Mouse (Mus musculus): ENCODE data around the gene Nampt. TPM values are rescaled to one million over a fixed set of nuclear protein-coding genes. Genes with fewer than 3 reads are reported as not detected.

Nampt gene
- polyA plus RNA-seq, 1 experiment: 40.6 TPM

- H3K4me1 ChIP-seq (ENCODE audit: control insufficient read depth, insufficient read depth, low read length): no peaks in the 10 kb centered on the region
- TF ChIP-seq CTCF (IDR thresholded peaks at IDR 0.05; ENCODE audit: borderline replicate concordance, insufficient read depth, low read length) (no peak), POLR2A (IDR thresholded peaks at IDR 0.05; ENCODE audit: low read depth, low read length) (no peak)
- no peak overlapping the region for H3K4me3 ChIP-seq (ENCODE audit: insufficient read depth, low read length)
- H3K27ac ChIP-seq (ENCODE audit: insufficient read depth, low read length): no peak overlapping the region
These were observed 41.5 kb downstream of the Nampt start for GRCm38 (mm10) chr12:32860820-32861219.

GRCm38 (mm10) chr12:32870815-32871214 is 51.5 kb downstream of the Nampt start:
- Histone ChIP-seq H3K27ac (ENCODE audit: insufficient read depth, low read length) (no peak overlapping the region), H3K4me1 (ENCODE audit: control insufficient read depth, insufficient read depth, low read length) (no peaks in the 10 kb centered on the region), H3K4me3 (ENCODE audit: insufficient read depth, low read length) (no peak overlapping the region)
- TF ChIP-seq CTCF (IDR thresholded peaks at IDR 0.05; ENCODE audit: borderline replicate concordance, insufficient read depth, low read length) (no peak), POLR2A (IDR thresholded peaks at IDR 0.05; ENCODE audit: low read depth, low read length) (no peak)

DNA sequence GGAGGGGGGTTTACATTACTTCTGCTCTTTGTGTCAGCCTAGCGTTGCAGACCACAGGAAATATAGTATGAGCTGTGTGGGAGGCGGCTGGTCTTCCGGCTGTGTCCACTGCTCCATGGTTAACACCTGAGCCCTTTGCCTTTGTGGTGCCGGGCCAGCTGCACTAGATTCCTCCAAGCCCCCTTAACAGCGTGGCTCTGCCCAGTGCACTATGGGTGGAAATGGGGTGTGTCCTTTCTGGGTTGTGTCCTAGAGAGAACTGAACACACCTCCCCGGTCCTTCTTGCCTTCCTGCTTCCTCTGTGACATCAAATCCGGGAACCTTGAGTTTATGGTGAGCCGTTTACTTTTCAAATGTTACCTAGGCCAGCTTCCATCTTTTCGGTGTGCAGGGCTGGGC is 58.2 kb downstream of the Nampt start:
- H3K27ac ChIP-seq (ENCODE audit: insufficient read depth, low read length): no peak overlapping the region
- H3K4me3 ChIP-seq (ENCODE audit: insufficient read depth, low read length): no peak overlapping the region
- TF ChIP-seq CTCF (IDR thresholded peaks at IDR 0.05; ENCODE audit: borderline replicate concordance, insufficient read depth, low read length) (no peak), POLR2A (IDR thresholded peaks at IDR 0.05; ENCODE audit: low read depth, low read length) (no peak)
- no peaks in the 10 kb centered on the region for H3K4me1 ChIP-seq (ENCODE audit: control insufficient read depth, insufficient read depth, low read length)

- H3K27ac ChIP-seq (ENCODE audit: insufficient read depth, low read length): no peak overlapping the region
- TF ChIP-seq POLR2A (IDR thresholded peaks at IDR 0.05; ENCODE audit: low read depth, low read length): no peak
- no peak for TF ChIP-seq CTCF (IDR thresholded peaks at IDR 0.05; ENCODE audit: borderline replicate concordance, insufficient read depth, low read length)
- H3K4me3 ChIP-seq (ENCODE audit: insufficient read depth, low read length): no peak overlapping the region
- H3K4me1 ChIP-seq (ENCODE audit: control insufficient read depth, insufficient read depth, low read length): no peaks in the 10 kb centered on the region
These were observed 58.7 kb downstream of the Nampt start for GRCm38 (mm10) chr12:32877964-32878571.

DNA sequence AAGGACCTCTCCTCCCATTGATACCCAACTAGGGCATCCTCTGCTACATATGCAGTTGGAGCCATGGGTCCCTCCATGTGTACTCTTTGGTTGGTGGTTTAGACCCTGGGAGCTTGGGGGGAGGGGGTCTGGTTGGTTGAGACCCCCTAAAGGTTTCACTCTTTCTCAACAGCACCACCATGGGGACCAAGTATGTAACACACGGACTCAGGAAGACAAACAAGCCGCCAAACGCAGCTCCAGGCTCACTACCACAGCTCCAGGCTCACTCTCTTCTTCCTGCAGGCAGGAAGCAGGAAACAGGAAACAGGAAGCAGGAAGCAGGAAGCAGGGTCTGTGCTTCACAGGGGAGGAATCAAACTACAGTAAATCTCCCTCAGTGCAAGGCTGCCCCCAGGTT is 60.0 kb downstream of the Nampt start:
- no peak overlapping the region for H3K4me3 ChIP-seq (ENCODE audit: insufficient read depth, low read length)
- no peak overlapping the region for H3K27ac ChIP-seq (ENCODE audit: insufficient read depth, low read length)
- no peaks in the 10 kb centered on the region for H3K4me1 ChIP-seq (ENCODE audit: control insufficient read depth, insufficient read depth, low read length)
- TF ChIP-seq POLR2A (IDR thresholded peaks at IDR 0.05; ENCODE audit: low read depth, low read length) (no peak), CTCF (IDR thresholded peaks at IDR 0.05; ENCODE audit: borderline replicate concordance, insufficient read depth, low read length) (no peak)

DNA sequence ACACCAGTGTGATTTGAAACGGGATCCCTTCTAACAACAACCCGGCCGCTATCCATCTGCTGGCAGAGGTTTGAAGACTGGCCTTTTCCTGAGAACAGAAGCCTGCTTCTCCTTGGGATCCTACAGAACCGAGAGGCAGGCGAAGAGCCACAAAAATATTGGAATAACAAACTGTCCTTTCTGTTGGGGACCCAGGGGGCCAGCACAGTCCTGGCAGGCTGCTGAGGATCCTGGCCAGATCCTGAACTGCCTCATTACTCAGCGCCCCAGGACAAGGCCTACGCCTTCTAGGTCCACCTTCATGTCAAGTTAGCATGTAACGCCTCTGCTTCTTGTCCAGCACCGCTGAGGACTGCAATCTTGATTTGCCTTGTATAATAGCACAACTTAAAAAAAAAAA is 65.0 kb downstream of the Nampt start:
- Histone ChIP-seq H3K4me3 (ENCODE audit: insufficient read depth, low read length) (no peak overlapping the region), H3K27ac (ENCODE audit: insufficient read depth, low read length) (no peak overlapping the region), H3K4me1 (ENCODE audit: control insufficient read depth, insufficient read depth, low read length) (no peaks in the 10 kb centered on the region)
- no peak for TF ChIP-seq POLR2A (IDR thresholded peaks at IDR 0.05; ENCODE audit: low read depth, low read length)
- TF ChIP-seq CTCF (IDR thresholded peaks at IDR 0.05; ENCODE audit: borderline replicate concordance, insufficient read depth, low read length): no peak

- no peak for TF ChIP-seq POLR2A (IDR thresholded peaks at IDR 0.05; ENCODE audit: low read depth, low read length)
- TF ChIP-seq CTCF (IDR thresholded peaks at IDR 0.05; ENCODE audit: borderline replicate concordance, insufficient read depth, low read length): no peak
- H3K27ac ChIP-seq (ENCODE audit: insufficient read depth, low read length): no peak overlapping the region
These were observed 65.7 kb downstream of the Nampt start for GRCm38 (mm10) chr12:32885041-32885440.

GRCm38 (mm10) chr12:32886353-32886752 is 67.0 kb downstream of the Nampt start:
- TF ChIP-seq POLR2A (IDR thresholded peaks at IDR 0.05; ENCODE audit: low read depth, low read length) (no peak), CTCF (IDR thresholded peaks at IDR 0.05; ENCODE audit: borderline replicate concordance, insufficient read depth, low read length) (no peak)

More at GRCm38 (mm10) chr12:32885041-32885440, 65.7 kb downstream of the Nampt start:
- Histone ChIP-seq H3K4me1 (ENCODE audit: control insufficient read depth, insufficient read depth, low read length) (no peaks in the 10 kb centered on the region), H3K4me3 (ENCODE audit: insufficient read depth, low read length) (no peak overlapping the region)

DNA sequence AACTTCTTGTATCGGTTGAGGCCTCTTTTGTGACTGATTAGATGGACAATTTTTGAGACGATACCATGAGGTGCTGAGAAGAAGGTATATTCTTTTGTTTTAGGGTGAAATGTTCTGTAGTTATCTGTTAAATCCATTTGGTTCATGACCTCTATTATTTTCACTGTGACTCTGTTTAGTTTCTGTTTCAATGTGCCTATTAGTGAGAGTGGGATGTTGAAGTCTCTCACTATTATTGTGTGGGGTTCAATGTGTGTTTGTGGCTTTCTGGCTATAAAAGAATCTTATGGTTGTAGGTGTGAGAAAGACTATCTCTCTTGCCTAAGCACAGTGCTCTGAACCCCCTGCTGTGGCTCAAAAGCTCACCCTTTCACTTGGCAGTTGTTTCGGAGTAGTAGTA is 68.9 kb downstream of the Nampt start:
- no peak overlapping the region for H3K4me3 ChIP-seq (ENCODE audit: insufficient read depth, low read length)
- no peak for TF ChIP-seq CTCF (IDR thresholded peaks at IDR 0.05; ENCODE audit: borderline replicate concordance, insufficient read depth, low read length)
- no peak for TF ChIP-seq POLR2A (IDR thresholded peaks at IDR 0.05; ENCODE audit: low read depth, low read length)
- H3K27ac ChIP-seq (ENCODE audit: insufficient read depth, low read length): no peak overlapping the region
- H3K4me1 ChIP-seq (ENCODE audit: control insufficient read depth, insufficient read depth, low read length): no peaks in the 10 kb centered on the region

More at GRCm38 (mm10) chr12:32886353-32886752, 67.0 kb downstream of the Nampt start:
- no peak overlapping the region for H3K4me3 ChIP-seq (ENCODE audit: insufficient read depth, low read length)
- H3K27ac ChIP-seq (ENCODE audit: insufficient read depth, low read length): no peak overlapping the region
- no peaks in the 10 kb centered on the region for H3K4me1 ChIP-seq (ENCODE audit: control insufficient read depth, insufficient read depth, low read length)

DNA sequence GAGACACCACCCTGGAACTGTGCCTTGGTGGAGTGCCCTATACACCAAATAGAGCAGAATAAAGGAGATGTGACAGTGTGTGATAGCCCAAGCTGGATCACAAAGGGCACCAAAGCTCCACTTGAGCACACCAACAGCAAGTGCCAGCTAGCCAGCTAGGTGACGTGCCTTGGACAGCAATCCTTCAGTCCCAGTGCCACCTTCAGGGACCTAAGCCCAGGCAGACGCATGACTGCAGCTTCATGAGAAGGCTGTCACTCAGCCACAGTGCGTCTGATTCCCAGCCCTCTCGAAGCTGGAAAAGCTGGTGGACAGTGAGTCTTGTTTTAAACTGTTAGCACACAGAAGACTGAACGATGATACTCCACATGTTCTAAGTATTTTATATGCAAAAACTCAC is 70.5 kb downstream of the Nampt start:
- H3K4me1 ChIP-seq (ENCODE audit: control insufficient read depth, insufficient read depth, low read length): no peaks in the 10 kb centered on the region
- no peak overlapping the region for H3K27ac ChIP-seq (ENCODE audit: insufficient read depth, low read length)
- H3K4me3 ChIP-seq (ENCODE audit: insufficient read depth, low read length): no peak overlapping the region
- no peak for TF ChIP-seq CTCF (IDR thresholded peaks at IDR 0.05; ENCODE audit: borderline replicate concordance, insufficient read depth, low read length)

Data from embryonic fibroblast, embryonic 13.5 days (primary cell).